Mouse (Mus musculus) lung, postnatal 25 days (tissue): ENCODE results near the gene Scgb3a1.
A peak's percentile ranks its signal among the peaks of the same experiment; 100 is the strongest.

Experiments
- DNase-seq: peaks from one replicate; pipeline ENCODE4 v3.0.0; 2022; ENCODE audit warnings: low spot score

Gene Scgb3a1

DNA sequence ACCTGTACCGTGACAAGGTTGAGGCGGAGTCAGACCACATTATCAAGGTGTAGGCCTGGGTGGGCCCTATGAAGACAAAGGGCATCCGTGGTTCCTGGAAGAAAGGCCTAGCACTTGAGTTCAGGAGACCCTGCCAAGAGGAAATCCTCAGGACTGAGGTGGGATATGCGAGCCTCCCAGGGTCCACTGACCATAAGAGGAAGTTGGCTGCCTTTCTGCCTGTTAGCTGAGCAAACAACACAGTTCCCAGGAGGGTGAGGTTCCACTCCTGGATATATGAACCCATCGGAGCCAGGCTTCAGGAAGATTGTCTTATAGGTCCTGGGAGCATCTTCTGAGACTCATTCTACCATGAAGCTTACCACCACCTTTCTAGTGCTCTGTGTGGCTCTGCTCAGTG is at the start of gene Scgb3a1:
TSS of gene Scgb3a1 (plus strand) at position 301 of the 400 bp plus-strand sequence.
- no peak for DNase-seq

DNA sequence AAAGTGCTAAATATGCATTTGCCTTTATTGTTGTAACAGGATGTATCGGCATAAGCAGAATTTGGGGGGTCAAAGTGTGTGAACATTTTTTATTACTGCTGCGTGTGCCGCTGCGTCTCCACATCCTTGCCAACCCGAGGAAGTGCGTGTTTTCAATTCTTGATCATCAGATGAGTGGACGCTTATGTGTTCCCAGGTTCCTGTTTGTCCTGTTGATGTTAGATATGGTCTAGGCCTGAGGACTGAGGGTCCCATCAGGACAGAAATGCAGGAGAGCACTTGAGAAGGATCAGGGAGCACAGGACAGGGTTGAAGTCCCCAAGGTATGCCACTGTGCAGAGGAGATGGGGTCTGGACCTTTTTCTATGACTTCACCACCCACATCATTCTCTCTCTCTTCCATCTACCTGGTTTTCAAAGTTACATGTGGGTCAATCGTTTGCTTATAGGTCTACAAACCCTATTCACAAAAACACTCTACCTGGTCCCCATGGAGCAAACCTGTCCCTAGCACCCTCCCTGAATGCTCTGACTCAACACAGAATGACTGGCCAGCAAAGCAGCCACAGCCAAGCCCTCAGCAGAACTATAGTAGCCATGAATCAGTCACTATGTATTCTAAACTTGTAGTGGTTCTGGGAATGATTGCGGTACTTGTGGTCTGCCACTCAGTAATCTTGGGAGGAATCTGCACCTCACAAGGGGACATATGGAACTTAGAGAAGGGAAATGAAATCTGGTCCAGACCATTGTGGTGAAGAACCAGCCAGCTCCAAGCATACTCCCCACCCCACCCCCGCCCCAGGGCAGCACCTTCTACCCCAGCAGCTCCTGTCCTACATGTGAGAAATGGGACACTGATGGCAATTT is 47.3 kb upstream of the Scgb3a1 start:
- no peak for DNase-seq

DNA sequence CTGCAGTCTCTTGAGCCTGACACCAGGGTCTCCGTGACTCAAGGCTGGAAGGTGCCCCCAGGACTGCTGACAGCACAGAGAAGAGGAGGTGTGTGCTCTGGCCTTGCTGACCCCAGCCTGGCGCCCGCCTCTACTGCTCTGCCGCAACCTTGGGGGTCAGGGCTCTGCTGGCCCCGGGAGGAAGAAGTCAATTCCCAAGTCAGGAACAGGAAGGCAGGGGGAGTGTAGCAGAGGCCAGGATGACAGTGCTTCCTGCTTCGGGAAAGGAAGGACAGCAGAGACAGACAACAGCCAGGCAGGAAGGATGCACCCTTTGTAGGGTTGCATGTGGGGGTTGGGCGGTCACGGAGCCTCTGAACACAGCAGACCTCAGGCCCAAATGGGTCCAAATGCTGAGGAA is 44.9 kb upstream of the Scgb3a1 start:
- DNase-seq: no peak

DNA sequence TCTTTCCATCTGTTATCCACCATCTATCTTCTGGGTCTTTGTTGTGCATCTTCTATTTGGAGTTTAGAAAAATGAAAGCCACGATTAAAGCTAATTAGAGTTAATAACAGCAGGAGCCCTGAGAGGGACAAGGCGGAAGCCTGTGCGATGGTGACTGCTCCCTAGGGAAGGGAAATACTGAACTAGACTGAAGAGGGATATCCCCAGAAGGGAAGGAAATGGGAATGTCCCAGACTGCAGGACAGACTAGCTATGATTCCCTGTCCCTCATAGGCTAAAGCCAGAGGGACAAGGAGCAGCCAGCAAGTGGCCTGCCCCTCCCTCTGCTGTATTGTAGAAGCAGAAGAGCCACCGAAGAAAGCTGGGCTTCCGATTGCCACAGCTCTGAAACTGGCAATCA is 41.5 kb upstream of the Scgb3a1 start:
- DNase-seq: no peak

DNA sequence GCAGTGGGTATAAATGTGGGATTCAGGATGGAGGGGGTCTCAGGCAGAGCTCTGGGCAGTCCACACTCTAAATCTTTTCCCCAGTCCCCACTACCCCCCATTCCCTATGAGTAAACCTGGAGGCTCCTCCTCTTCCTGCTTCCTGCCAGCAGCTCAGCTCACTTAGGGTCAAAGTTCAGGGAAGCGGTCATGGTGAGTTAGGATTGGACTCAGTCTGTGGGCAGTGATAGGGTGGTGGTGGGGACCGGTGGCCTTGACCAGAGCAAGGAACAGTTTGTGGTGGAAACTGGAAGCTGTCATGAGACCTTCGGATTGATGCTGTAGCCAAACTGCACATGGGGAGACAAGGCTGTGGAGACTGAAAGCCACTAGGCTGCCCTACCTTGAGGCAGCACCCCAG is 39.3 kb upstream of the Scgb3a1 start:
- DNase-seq: no peak

DNA sequence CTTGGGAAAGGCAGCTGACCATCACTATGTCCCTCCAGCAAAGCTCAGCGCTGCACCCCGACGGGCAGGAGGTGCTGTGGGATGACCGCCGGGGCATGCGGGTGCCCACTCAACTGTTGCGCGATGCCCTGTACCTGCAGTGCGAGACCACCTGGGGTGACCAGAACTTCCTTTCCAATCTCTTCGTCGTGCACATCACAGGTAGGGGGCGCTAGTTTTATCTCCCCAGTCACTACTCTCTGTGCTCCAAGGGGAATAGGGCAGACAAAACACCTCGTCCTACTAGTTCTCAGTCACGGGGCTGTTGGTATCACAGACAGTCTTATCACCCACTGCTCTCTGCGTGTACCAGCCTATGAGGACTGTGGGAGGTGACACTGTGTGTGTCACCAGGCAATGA is 37.5 kb upstream of the Scgb3a1 start:
- no peak for DNase-seq

DNA sequence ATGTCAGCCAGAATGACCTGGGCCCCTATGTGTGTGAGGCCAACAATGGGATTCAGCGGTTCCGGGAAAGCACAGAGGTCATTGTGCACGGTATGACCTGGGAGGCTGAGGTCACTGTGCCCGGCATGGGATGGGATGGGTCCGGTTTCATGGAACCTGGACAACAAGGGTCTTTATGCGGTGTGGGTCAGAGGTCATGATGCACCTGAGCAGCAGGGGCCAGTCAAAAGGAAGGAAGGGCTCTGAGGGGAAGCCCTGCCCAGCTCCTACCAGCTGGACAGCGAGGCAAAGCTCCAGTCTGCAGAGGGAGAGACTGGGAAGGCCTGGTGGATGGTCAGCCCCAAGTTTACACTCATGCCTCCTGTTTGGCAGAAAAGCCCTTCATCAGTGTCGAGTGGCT is 36.7 kb upstream of the Scgb3a1 start:
- DNase-seq: no peak

DNA sequence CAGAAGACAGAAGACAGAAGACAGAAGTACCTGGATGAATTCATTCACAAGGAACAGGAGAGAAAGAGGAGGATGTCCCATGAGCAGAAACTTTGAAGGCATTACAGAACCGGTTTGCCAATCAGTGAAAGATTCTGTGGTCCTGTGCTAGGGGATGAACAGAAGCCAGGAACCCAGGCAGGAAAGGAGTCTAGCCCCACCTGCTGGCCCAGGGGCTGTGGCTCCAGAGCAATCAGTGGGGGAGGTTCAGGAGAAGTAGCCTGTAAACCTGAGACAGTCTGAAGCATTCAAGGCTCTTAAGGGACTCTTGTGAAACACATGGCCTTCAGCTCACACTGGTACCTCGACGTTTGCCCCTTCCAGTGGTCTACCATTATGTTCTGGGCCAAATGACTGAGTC is 32.3 kb upstream of the Scgb3a1 start:
- DNase-seq: no peak

DNA sequence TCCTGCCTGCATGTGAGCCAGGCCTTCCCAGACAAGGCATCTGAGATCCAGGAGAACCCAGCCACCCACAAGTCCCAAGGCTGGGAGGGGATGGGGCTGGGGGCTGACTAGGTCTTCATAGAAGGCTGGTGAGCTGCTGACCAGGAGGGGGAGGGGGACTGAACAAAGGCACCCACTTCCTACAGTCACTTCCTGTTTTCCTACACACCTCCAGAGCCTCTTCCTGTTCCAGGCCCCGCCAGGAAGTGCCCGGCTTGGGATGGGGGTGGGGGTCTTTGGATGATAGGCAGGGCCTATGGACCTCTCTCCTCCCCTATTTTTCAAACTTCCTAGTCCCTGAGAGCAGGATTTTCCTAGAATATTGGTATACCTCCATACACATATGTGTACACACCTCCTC is 31.2 kb upstream of the Scgb3a1 start:
- peak; percentile 55 for DNase-seq

DNA sequence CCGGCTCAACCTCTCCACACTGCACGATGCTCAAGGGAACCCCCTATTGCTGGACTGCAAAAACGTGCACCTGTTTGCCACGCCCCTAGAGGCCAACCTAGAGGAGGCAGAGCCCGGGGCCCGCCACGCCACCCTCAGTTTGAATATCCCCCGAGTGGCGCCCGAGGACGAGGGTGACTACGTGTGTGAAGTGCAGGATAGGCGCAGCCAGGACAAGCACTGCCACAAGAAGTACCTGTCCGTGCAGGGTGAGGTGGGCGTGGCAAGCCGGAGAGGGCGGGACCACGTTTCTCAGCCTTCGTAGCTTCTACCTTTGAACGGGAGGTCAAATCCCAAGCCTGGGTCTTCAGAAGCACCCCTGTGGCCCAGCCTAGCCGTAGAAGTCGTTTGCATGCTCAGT is 29.3 kb upstream of the Scgb3a1 start:
- DNase-seq: no peak

DNA sequence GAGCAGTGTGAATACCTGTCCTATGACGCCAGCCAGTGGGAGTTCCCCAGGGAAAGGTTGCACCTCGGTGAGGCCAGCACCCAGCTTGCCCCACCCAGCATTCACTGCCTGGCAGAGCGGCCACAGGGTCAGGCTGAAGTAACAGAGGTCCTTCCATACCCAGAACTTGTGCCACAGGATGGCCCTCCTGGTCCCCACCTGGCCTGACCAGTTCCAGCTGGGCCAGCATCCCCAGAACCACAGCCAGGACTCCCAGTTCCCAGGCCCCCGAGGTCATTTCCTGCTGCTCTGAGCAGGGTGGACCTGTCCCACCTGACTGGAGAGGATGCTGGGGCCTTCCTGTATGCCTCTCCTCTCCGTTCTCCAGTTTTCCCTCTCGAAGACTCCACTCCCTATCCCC is 27.7 kb upstream of the Scgb3a1 start:
- no peak for DNase-seq

DNA sequence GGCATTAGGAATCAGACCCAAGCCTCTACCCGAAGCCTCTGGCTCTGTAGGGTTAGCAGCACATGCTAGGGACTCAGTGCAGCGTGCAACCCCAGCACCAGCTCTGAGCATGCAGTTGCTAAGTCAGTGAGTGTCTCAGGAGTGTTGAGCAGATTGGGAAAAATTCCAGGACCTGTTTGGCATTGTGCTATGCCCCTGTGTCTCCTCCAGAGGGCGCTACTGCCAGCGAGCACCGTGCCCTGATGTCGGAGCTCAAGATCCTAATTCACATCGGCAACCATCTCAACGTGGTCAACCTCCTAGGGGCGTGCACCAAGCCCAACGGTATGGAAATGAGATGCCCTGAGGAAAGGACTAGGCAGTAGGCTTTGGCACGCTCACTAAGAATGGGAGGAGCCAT is 27.0 kb upstream of the Scgb3a1 start:
- no peak for DNase-seq

DNA sequence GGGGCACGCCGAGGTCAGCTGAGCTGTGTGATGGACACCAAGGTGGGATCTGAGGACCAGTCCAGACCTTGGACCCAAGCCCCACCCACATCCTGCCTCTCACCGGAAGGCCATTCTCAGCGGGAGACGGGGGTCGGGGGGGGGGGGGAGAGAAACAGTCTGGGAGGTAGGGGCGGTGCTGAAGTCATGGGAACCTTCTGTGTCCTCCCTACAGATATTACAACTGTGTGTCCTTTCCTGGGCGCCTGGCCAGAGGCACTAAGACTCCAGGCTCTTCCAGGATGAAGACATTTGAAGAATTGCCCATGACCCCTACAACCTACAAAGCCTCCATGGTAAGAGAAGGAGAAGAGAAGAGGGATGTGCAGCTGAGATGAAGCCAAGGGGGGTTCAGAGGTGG is 17.7 kb upstream of the Scgb3a1 start:
- no peak for DNase-seq

DNA sequence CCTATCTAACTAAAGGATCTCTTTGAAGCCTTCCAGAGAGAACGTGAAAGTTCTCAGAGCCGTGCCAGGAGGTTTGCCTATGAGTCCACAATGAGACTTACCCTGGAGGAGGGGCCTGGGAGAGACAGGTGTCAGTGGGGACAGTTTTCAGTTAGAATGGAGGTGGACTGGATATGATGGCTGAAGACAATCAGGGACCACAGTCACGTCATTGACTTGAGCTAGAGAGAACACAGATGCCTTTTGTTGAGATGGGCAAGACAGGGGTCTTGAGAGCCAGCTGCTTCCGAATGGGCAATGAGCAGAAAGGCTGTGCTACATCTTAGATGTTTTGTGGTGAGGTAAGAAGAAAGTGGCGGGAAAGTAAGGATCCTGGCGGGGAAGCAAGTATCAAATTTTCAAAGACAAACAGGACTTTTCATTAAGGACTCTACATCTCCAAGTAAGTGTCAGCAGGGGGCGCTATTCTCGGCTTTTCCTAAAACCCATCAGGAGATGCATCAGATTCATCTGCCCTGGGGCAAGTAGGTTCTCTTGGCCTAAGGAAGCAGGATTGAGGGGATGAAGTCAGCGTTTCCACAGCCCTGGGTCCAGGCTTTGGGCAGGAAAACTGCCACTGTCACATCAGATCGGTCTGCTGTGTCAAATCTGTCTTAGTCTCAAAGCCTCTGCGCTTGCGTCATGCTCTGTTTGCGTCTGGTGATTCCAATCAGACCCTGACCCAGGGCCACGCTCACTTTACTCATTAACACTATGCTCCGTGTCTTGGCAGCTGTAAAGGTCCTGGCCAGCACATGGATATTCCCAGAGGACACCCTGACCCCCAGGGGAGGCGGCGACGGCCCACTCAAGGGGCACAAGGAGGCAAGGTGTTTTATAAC is 13.1 kb upstream of the Scgb3a1 start:
- no peak for DNase-seq

DNA sequence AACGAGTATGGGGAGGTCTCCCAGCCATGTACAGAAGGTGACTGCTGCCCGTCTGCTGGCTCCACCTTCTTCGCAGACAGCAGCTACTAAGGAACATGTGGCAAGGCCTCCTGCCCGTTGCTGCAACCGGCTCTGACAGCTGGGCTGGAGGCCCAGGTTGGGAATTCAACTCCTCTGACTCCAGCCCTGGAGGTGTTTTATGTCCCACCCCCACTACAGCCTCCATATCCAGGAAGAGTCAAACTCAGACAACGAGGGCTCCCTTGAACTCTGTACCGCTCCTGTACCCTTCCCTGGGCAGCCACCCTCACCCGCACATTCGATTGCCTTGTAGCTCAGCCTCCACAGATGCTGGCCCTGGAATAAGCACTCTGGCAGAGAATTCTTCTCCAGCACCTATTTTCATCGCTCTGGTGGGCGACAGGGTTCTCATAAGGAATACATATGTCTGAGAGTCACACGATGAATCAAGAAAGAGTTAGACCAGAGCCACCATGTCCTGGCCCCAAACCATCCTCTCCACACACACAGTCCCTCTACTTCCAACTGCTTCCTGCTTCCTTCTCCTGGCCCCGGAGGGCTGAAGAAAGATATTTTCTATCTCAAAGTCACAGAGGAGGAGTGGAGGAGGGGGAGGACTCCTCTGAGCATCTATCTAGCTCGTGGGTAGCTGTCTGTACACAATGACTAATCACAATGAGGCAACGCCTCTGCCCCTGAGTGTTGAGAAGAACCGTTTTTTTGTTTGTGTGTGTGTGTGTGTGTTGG is 12.2 kb upstream of the Scgb3a1 start:
- DNase-seq: no peak

DNA sequence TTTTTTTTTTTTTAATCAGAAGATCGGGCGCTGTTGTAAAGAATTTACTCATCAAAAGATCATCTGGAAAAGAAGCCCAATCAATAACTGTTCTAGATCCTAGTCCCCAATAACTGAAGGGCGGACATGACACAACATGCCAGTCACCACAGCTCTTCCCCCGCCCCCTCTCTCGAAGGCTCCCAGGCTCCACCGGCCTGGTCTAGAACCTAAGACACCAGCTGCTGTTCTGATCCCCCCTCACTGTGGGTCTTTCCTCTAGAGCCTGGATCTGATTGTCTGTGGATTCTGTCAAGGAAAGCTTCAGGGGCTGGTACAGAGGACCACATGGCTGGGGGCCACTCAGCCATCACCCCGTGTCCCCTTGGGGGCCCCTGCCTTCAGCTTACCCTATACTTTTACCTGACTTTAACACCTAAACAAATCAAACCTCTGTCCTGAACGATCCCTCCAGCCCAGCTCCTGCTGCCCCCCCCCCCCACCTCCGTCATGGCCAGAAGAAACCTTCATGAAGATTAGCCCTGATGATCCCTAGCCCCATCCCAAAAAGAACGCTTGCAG is 11.6 kb upstream of the Scgb3a1 start:
- DNase-seq: no peak

DNA sequence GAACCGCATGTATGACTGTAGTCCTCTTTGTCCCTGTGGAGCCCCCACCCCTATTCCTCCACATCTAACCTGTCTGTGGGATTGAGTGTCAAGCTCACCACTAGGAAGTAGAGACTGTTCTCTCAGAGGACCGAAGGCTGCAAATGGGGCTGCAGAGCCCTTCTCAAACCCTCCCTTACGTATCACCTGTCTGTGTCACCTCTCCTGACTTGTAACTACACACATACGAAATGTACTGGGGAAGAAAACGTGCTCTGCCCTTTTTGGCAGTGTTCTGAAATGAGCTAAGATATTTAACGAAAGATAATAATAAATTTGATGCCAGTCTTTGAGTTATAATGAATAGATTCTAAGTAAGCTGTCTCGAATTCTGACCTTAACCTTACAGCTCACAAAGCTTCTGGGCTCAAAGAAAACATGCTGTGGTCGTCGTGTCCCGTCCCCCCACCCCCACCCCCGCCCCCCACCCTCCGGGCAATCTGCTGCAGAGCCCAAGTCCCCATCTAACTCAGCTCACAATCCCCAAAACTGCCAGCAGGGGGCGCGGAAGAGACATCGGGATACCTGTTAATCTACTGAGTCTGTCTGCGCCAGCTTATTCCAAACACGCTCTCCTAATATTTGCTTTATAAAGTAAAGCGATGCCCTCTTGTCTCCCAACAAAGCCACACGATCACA is 10.9 kb upstream of the Scgb3a1 start:
- peak; percentile 83 for DNase-seq

DNA sequence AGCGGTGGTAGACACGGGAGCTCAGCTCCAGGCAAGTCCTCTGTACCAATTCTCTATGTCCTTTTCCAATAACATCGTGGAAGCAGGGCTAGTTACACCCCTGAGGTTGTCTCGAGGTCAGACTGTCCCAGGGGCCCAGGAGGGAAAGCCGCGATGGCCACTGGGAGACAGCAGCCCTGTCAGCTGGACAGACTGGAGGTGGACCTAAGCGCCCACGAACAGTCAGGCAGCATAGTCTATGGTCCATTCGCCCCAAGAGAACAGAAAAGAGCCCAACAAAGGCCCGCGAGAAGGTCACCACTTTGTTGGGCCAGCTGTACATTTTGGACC is 10.4 kb upstream of the Scgb3a1 start:
- no peak for DNase-seq

DNA sequence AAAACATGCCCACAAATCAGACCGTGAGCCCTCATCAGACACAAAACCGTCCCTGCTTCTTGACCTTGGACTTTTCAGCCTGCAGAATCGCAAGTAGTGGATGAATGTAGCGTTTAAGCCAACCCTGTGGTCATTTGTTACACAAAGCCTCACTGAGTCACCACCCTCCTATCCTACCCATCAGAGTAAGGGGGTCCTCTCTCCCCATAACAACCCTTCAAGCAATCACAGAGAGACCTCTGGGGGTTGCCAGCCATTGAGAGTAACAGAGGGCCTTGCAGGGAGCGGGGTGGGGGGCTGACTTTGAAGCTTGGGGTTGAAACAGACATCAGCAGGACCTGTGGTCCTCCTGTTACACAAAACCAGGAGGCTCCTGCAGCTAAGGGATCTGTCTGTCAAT is 8.8 kb upstream of the Scgb3a1 start:
- no peak for DNase-seq

DNA sequence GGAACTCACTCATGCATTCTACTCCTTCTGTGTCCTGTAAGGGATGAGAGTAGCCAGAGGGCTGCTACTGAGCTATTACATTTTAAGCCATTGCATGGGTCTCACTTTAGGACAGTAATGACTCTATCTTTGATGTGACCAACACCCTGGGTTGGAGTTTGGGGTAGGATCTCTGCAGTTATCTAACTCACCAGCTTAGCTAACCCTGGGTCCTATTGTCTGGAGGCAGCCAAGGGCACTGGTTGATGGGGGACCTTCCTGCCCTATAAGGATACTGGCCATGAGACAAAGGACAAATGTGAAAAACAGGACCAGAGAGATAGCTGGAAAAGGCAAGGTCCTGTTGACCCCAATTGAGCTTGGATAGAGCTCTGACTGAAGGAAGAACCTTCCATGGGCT is 7.9 kb upstream of the Scgb3a1 start:
- DNase-seq: no peak

DNA sequence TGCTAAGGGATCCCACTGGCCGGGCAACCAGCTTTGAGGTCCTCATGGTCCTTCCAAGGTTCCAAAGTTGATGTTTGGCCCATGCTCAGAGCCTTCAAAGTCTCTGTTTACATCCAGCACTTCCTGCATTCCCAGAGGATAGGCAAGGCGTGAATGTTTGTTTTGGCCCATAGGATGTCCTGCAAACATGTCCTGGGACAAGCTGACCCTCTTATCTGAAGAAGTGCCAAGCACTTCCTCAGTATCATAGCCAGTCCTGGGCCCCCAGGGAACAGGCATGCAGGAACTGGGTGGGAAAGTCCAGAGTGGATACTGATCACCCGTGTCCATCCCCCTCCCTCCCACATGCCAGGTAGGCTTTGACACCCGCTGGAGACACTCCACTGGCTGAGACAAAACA is 5.3 kb upstream of the Scgb3a1 start:
- DNase-seq: peak; percentile 77
